ENCODE assay signal across 22 mouse cellular contexts in the genomic region with DNA sequence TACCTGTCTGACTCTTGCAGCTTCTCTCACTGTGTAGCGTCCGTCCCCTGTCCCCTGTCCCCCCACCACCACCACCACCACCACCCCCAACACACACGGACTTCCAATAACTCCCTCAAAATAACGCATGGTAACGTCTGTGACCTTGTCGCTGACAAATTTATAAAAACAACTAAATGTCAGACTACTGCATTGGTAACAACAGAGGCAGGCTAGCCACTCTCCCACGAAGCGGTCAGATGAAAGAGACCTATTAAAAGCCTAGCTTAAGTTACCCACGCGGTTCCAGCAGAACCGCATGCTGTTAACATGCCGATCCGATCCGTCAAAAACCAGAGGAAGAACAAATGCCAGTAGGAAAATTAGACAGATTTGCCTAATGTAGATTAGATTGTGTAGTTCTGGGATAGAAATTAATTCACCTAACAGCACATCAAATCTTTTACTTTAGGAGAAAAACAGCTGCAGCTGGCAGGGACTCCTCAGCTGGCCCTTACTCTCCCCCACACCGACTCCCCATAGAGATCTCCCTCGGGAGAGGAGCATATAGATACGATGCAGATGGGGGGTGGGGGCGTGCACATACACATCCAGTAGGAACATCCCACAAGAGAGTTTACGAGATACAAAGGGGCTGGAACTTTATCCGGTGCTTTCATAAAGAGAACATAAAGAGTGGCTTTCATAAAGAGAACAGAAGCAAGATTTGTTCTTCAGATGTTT. TPM values are rescaled to one million over a fixed set of nuclear protein-coding genes. Genes with fewer than 3 reads are reported as not detected.
DNase-seq lines count a peak whose midpoint lies in the region; ATAC-seq lines count a peak whose summit lies in the region.
"Had no signal": no experiment of that assay in that cellular context is flagged by ENCODE, and none has a peak within 500 bp of the region (broad histone marks: within the 10 kb centered on the region; RNA-seq: fewer than 3 reads in every experiment).

No protein-coding gene starts in this region.

- no peak overlapping the region for H3K27ac ChIP-seq in heart, embryonic 11.5 days (ENCODE audit: low read depth, low read length)
- H3K27ac ChIP-seq in embryonic facial prominence, embryonic 14.5 days (replicated peaks; ENCODE audit: low read depth, low read length): no peak overlapping the region
- H3K27ac ChIP-seq in limb, embryonic 10.5 days: 0 out of 2 replicates have a peak overlapping the region, but pooled peaks have one; percentile 27
- H3K27ac ChIP-seq in limb, embryonic 15.5 days: 0 out of 2 replicates have a peak overlapping the region, but pooled peaks have one; percentile 27
- H3K27ac ChIP-seq: embryonic facial prominence, embryonic 12.5 days; forebrain, embryonic 10.5 days; heart, embryonic 13.5 days; hindbrain, embryonic 12.5 days had no signal

- no peaks in the 10 kb centered on the region for H3K36me3 ChIP-seq in heart, embryonic 11.5 days (ENCODE audit: control insufficient read depth, insufficient read depth, low read length)
- H3K36me3 ChIP-seq in embryonic facial prominence, embryonic 14.5 days (ENCODE audit: control insufficient read depth, insufficient read depth, low read length): no peaks in the 10 kb centered on the region
- H3K36me3 ChIP-seq in limb, embryonic 10.5 days: no peaks in the 10 kb centered on the region
- no peaks in the 10 kb centered on the region for H3K36me3 ChIP-seq in limb, embryonic 15.5 days
- H3K36me3 ChIP-seq: embryonic facial prominence, embryonic 12.5 days; forebrain, embryonic 10.5 days; heart, embryonic 13.5 days; hindbrain, embryonic 12.5 days had no signal

- no peaks in the 10 kb centered on the region for H3K27me3 ChIP-seq in heart, embryonic 11.5 days (ENCODE audit: control insufficient read depth, insufficient read depth, low read length)
- H3K27me3 ChIP-seq in embryonic facial prominence, embryonic 14.5 days (replicated peaks; ENCODE audit: control insufficient read depth, insufficient read depth, low read length): 0 out of 2 replicates have a peak, but pooled peaks cover 3% of the 10 kb centered on the region
- 0 out of 2 replicates have a peak, but pooled peaks cover 3% of the 10 kb centered on the region for H3K27me3 ChIP-seq in limb, embryonic 10.5 days (ENCODE audit: low read depth, poor library complexity, severe bottlenecking)
- H3K27me3 ChIP-seq in limb, embryonic 15.5 days: no peaks in the 10 kb centered on the region
- H3K27me3 ChIP-seq: embryonic facial prominence, embryonic 12.5 days; heart, embryonic 13.5 days; hindbrain, embryonic 12.5 days had no signal

- H3K9ac ChIP-seq in heart, embryonic 11.5 days (ENCODE audit: low read depth, low read length): no peak overlapping the region
- no peak overlapping the region for H3K9ac ChIP-seq in embryonic facial prominence, embryonic 14.5 days (ENCODE audit: low read depth, low read length)
- no peak overlapping the region for H3K9ac ChIP-seq in limb, embryonic 15.5 days
- H3K9ac ChIP-seq: embryonic facial prominence, embryonic 12.5 days; heart, embryonic 13.5 days; hindbrain, embryonic 12.5 days had no signal

- WGBS in heart, embryonic 11.5 days (ENCODE audit: insufficient replicate concordance): 69% methylated on average over 20 of the region's 20 CpGs
- WGBS in embryonic facial prominence, embryonic 14.5 days: 49% methylated on average over 20 of the region's 20 CpGs
- 74% methylated on average over 20 of the region's 20 CpGs for whole genome bisulfite sequencing in limb, embryonic 10.5 days
- 31% methylated on average over 20 of the region's 20 CpGs for WGBS in limb, embryonic 15.5 days

- no peak overlapping the region for H3K4me3 ChIP-seq in heart, embryonic 11.5 days (ENCODE audit: low read depth, low read length)
- H3K4me3 ChIP-seq in embryonic facial prominence, embryonic 14.5 days (ENCODE audit: low read depth, low read length): no peak overlapping the region
- H3K4me3 ChIP-seq in limb, embryonic 10.5 days: no peak overlapping the region
- no peak overlapping the region for H3K4me3 ChIP-seq in limb, embryonic 15.5 days
- H3K4me3 ChIP-seq: embryonic facial prominence, embryonic 12.5 days; erythroblast, embryonic 14.5 days; forebrain, embryonic 10.5 days; heart, embryonic 13.5 days; hindbrain, embryonic 12.5 days had no signal

- H3K4me1 ChIP-seq in heart, embryonic 11.5 days (ENCODE audit: control insufficient read depth, insufficient read depth, low read length): no peaks in the 10 kb centered on the region
- H3K4me1 ChIP-seq in embryonic facial prominence, embryonic 14.5 days (ENCODE audit: control insufficient read depth, insufficient read depth, low read length): peaks cover 3% of the 10 kb centered on the region
- peaks cover 20% of the 10 kb centered on the region for H3K4me1 ChIP-seq in limb, embryonic 10.5 days
- peaks cover 6% of the 10 kb centered on the region for H3K4me1 ChIP-seq in limb, embryonic 15.5 days
- H3K4me1 ChIP-seq: heart, embryonic 13.5 days; hindbrain, embryonic 12.5 days had no signal

- no peaks in the 10 kb centered on the region for H3K9me3 ChIP-seq in heart, embryonic 11.5 days (replicated peaks; ENCODE audit: control insufficient read depth, low read length)
- H3K9me3 ChIP-seq in embryonic facial prominence, embryonic 14.5 days (ENCODE audit: control insufficient read depth, low read length): no peaks in the 10 kb centered on the region
- H3K9me3 ChIP-seq in limb, embryonic 10.5 days (replicated peaks): no peaks in the 10 kb centered on the region
- H3K9me3 ChIP-seq in limb, embryonic 15.5 days: no peaks in the 10 kb centered on the region
- H3K9me3 ChIP-seq: embryonic facial prominence, embryonic 12.5 days; forebrain, embryonic 10.5 days; heart, embryonic 13.5 days; hindbrain, embryonic 12.5 days had no signal

- peak; percentile 71 for DNase-seq in heart, adult 11 months
- peak; percentile 43 for DNase-seq in embryonic facial prominence, embryonic 14.5 days (ENCODE audit: low spot score)
- DNase-seq in limb, embryonic 10.5 days (ENCODE audit: low spot score): no peak
- DNase-seq in left cerebral cortex, adult 18-20 months (ENCODE audit: low spot score in 2 of 2): no peak
- DNase-seq: adrenal gland, adult 2 months; adrenal gland, postnatal 25 days; cerebellum, adult 18-20 months; cerebellum, adult 9-11 months; heart, postnatal 36 days had no signal

- no peak overlapping the region for H3K4me2 ChIP-seq in heart, embryonic 11.5 days
- peak overlapping the region; percentile 31 for H3K4me2 ChIP-seq in embryonic facial prominence, embryonic 14.5 days (ENCODE audit: low read depth, low read length)
- H3K4me2 ChIP-seq in limb, embryonic 15.5 days: peak overlapping the region; percentile 21
- H3K4me2 ChIP-seq: heart, embryonic 13.5 days; hindbrain, embryonic 12.5 days had no signal

- ATAC-seq in heart, embryonic 11.5 days (replicated peaks; ENCODE audit: insufficient number of reproducible peaks, low FRiP score, low TSS enrichment): no peak
- ATAC-seq in embryonic facial prominence, embryonic 14.5 days (ENCODE audit: low read depth): no peak
- no peak for ATAC-seq in limb, embryonic 15.5 days (ENCODE audit: insufficient number of reproducible peaks, low FRiP score, low TSS enrichment, low read depth)
- no peak for ATAC-seq in granulocyte monocyte progenitor cell, adult 5-6 weeks (replicated peaks; ENCODE audit: poor library complexity, severe bottlenecking)
- ATAC-seq: forebrain, embryonic 16.5 days had no signal

RNA-seq across cellular contexts. Expression of gene Ccdc81, which starts 5.6 kb away (rescaled TPM):
- not detected in 2 replicates for polyA plus RNA-seq in heart, embryonic 11.5 days (2014; fragmentation: Nextera tagmentation; extraction: Ambion mirVana)
- 0.48 and 1.2 TPM in 2 replicates for polyA plus RNA-seq in embryonic facial prominence, embryonic 14.5 days (2014; fragmentation: Nextera tagmentation; extraction: Ambion mirVana)
- polyA plus RNA-seq in limb, embryonic 10.5 days (2016; fragmentation: Nextera tagmentation; extraction: Ambion mirVana): 0.08 TPM in 1 of 2 replicates, not detected in the other
- polyA plus RNA-seq in limb, embryonic 15.5 days (2015; fragmentation: Nextera tagmentation; extraction: Ambion mirVana): 0.07 and 0.09 TPM in 2 replicates
- total RNA-seq in left cerebral cortex, adult 18-20 months (2021): under 1 TPM; 0.28 to 0.44 TPM
- total RNA-seq in granulocyte monocyte progenitor cell, adult 5-6 weeks (2014; fragmentation: Nextera tagmentation): not detected in 2 replicates
- not detected in 2 replicates for total RNA-seq in granulocyte monocyte progenitor cell, adult 5-6 weeks (2017)
- total RNA-seq: adrenal gland, postnatal 25 days; gastrocnemius, adult 8-10 months; heart, adult 8-10 months; heart, postnatal 36 days had no signal
- polyA plus RNA-seq: adrenal gland, adult 2 months; erythroblast, embryonic 14.5 days; forebrain, embryonic 10.5 days; heart, embryonic 13.5 days; heart, postnatal 0 days; intestine, embryonic 14.5 days had no signal

RNA-seq across cellular contexts. Expression of gene Hikeshi, which starts 31.9 kb away (rescaled TPM):
- 116 and 122 TPM in 2 replicates for polyA plus RNA-seq in heart, embryonic 11.5 days (2014; fragmentation: Nextera tagmentation; extraction: Ambion mirVana)
- polyA plus RNA-seq in embryonic facial prominence, embryonic 14.5 days (2014; fragmentation: Nextera tagmentation; extraction: Ambion mirVana): 125 and 136 TPM in 2 replicates
- polyA plus RNA-seq in limb, embryonic 10.5 days (2016; fragmentation: Nextera tagmentation; extraction: Ambion mirVana): 138 and 152 TPM in 2 replicates
- 116 and 117 TPM in 2 replicates for polyA plus RNA-seq in limb, embryonic 15.5 days (2015; fragmentation: Nextera tagmentation; extraction: Ambion mirVana)
- 10 to 100 TPM; 83.6 to 84.5 TPM for total RNA-seq in left cerebral cortex, adult 18-20 months (2021)
- total RNA-seq in granulocyte monocyte progenitor cell, adult 5-6 weeks (2014; fragmentation: Nextera tagmentation): 50.9 and 57.8 TPM in 2 replicates
- 98.2 and 108 TPM in 2 replicates for total RNA-seq in granulocyte monocyte progenitor cell, adult 5-6 weeks (2017)

Comparison
In these comparisons a context has a peak if more than half of its experiments do, and no peak if none do; other contexts are left out.
1. DNase-seq: peak in heart, adult 11 months (single experiment) and embryonic facial prominence, embryonic 14.5 days (single experiment); none in limb, embryonic 10.5 days (single experiment) and left cerebral cortex, adult 18-20 months (0 of 2).
2. H3K27ac ChIP-seq: peak in limb, embryonic 10.5 days (single experiment) and limb, embryonic 15.5 days (single experiment); none in heart, embryonic 11.5 days (single experiment) and embryonic facial prominence, embryonic 14.5 days (single experiment).